Mouse (Mus musculus) spleen, adult 2 months (tissue): Measurements from ENCODE around the gene Slc17a1.

Source experiments
- CTCF ChIP-seq: fragments of 200-500 bp; IDR thresholded peaks from 2 replicates; pipeline ENCODE4 v1.5.1; 2011; ENCODE audit warnings: mild to moderate bottlenecking, inconsistent platforms; ENCODE audit not compliant: insufficient read depth, insufficient read length, insufficient replicate concordance; ENCODE audit errors: extremely low read depth
- POLR2A ChIP-seq: fragments of 200-500 bp; IDR thresholded peaks from 2 replicates; pipeline ENCODE4 v1.6.1; 2011; ENCODE audit warnings: low read depth, low read length, inconsistent platforms

- TF ChIP-seq CTCF (no peak), POLR2A (peak; percentile 8; the same call in 1 of the 2 replicates)
Observed at GRCm38 (mm10) chr13:23913791-23914306, 46.3 kb downstream of the Slc17a1 start.
